Mouse (Mus musculus) lung, embryonic 16.5 days (tissue): ENCODE measurements around the gene Cdk14. TPM values are rescaled to one million over a fixed set of nuclear protein-coding genes. Genes with fewer than 3 reads are reported as not detected.

Experiments
- ATAC-seq: fragments of 200-750 bp; cut with Nextera tagmentation; 2 replicates; pipeline ENCODE4 v1.8.0; 2017; ENCODE audit warnings: low read depth, mild to moderate bottlenecking, moderate library complexity
- H3K27ac ChIP-seq: fragments of 300-500 bp; sonication (generic); 2 replicates; pipeline ENCODE4 v1.5.1; 2014; ENCODE audit warnings: mild to moderate bottlenecking, control low read depth, low read length
- H3K27me3 ChIP-seq: fragments of 300-500 bp; sonication (generic); 2 replicates; pipeline ENCODE4 v1.6.1; 2014; ENCODE audit warnings: low read depth, low read length, mixed read lengths; ENCODE audit not compliant: control insufficient read depth, insufficient read depth
- H3K36me3 ChIP-seq: fragments of 300-500 bp; sonication (generic); 2 replicates; pipeline ENCODE4 v1.6.1; 2014; ENCODE audit warnings: low read length; ENCODE audit not compliant: control insufficient read depth, insufficient read depth
- H3K4me1 ChIP-seq: fragments of 300-500 bp; sonication (generic); replicated peaks from 2 replicates; pipeline ENCODE4 v1.6.1; 2014; ENCODE audit warnings: low read length, mixed read lengths; ENCODE audit not compliant: control insufficient read depth, insufficient read depth
- H3K4me2 ChIP-seq: fragments of 300-500 bp; sonication (generic); 2 replicates; pipeline ENCODE4 v1.6.1; 2014; ENCODE audit warnings: low read depth, low read length, control low read depth
- H3K4me3 ChIP-seq: fragments of 300-500 bp; sonication (generic); 2 replicates; pipeline ENCODE4 v1.5.1; 2014; ENCODE audit warnings: mild to moderate bottlenecking, low read length, control low read depth
- H3K9ac ChIP-seq: fragments of 300-500 bp; sonication (generic); 2 replicates; pipeline ENCODE4 v1.6.1; 2014; ENCODE audit warnings: low read length, control low read depth
- H3K9me3 ChIP-seq: fragments of 300-500 bp; sonication (generic); 2 replicates; pipeline ENCODE4 v1.6.1; 2016; ENCODE audit warnings: low read length; ENCODE audit not compliant: control insufficient read depth
- WGBS: fragments of 180-500 bp; shearing (Covaris S2); extraction: QIAGEN DNeasy Blood & Tissue Kit; methylation state at CpG from one replicate; pipeline ENCODE4 v1.1.7; 2014; 5-methylcytosine and 5-hydroxymethylcytosine counted together
- polyA plus RNA-seq: library from polyadenylated mRNA; unstranded; fragments of >200 nt; fragmentation: Nextera tagmentation; extraction: Ambion mirVana; gene quantifications from 2 replicates; pipeline ENCODE4 v1.2.1, GENCODE M21; 2015

Cdk14 gene
- polyA plus RNA-seq, 1 experiment from 2014 or later = 28.6 TPM

- Histone ChIP-seq H3K4me2 (no peak overlapping the region), H3K9me3 (no peaks in the 10 kb centered on the region), H3K27ac (no peak overlapping the region), H3K4me1 (no peaks in the 10 kb centered on the region), H3K4me3 (no peak overlapping the region), H3K27me3 (no peaks in the 10 kb centered on the region), H3K36me3 (no peaks in the 10 kb centered on the region), H3K9ac (no peak overlapping the region)
- 90% methylated on average over 8 of the region's 8 CpGs for WGBS
- ATAC-seq = no peak
Measured at GRCm38 (mm10) chr5:5303102-5303670, 116.9 kb downstream of the Cdk14 start.

- 83% methylated on average over 12 of the region's 12 CpGs for WGBS
- no peak overlapping the region for H3K9ac ChIP-seq
- no peaks in the 10 kb centered on the region for H3K9me3 ChIP-seq
- H3K27ac ChIP-seq = no peak overlapping the region
- H3K36me3 ChIP-seq = no peaks in the 10 kb centered on the region
- H3K4me2 ChIP-seq = no peak overlapping the region
- no peaks in the 10 kb centered on the region for H3K4me1 ChIP-seq
- ATAC-seq = no peak
- H3K27me3 ChIP-seq = no peaks in the 10 kb centered on the region
- H3K4me3 ChIP-seq = no peak overlapping the region
Measured at GRCm38 (mm10) chr5:5301571-5302079, 118.5 kb downstream of the Cdk14 start.

GRCm38 (mm10) chr5:5300998-5301397 lies 119.1 kb downstream of the Cdk14 start:
- H3K4me1 ChIP-seq = no peaks in the 10 kb centered on the region
- no peak overlapping the region for H3K9ac ChIP-seq
- no peaks in the 10 kb centered on the region for H3K27me3 ChIP-seq
- H3K36me3 ChIP-seq = no peaks in the 10 kb centered on the region
- H3K9me3 ChIP-seq = no peaks in the 10 kb centered on the region
- WGBS = 81% methylated on average over 2 of the region's 2 CpGs
- no peak overlapping the region for H3K4me2 ChIP-seq
- no peak overlapping the region for H3K4me3 ChIP-seq
- no peak overlapping the region for H3K27ac ChIP-seq
- ATAC-seq = no peak

GRCm38 (mm10) chr5:5300290-5300689 lies 119.8 kb downstream of the Cdk14 start:
- 21% methylated on average over 1 of the region's 1 CpGs for WGBS
- Histone ChIP-seq H3K4me1 (no peaks in the 10 kb centered on the region), H3K4me2 (no peak overlapping the region), H3K36me3 (no peaks in the 10 kb centered on the region), H3K27me3 (no peaks in the 10 kb centered on the region), H3K27ac (no peak overlapping the region), H3K9me3 (no peaks in the 10 kb centered on the region), H3K9ac (no peak overlapping the region), H3K4me3 (no peak overlapping the region)
- no peak for ATAC-seq

- Histone ChIP-seq H3K4me2 (no peak overlapping the region), H3K27me3 (no peaks in the 10 kb centered on the region), H3K9me3 (no peaks in the 10 kb centered on the region), H3K4me1 (no peaks in the 10 kb centered on the region), H3K36me3 (no peaks in the 10 kb centered on the region), H3K4me3 (no peak overlapping the region), H3K9ac (no peak overlapping the region), H3K27ac (no peak overlapping the region)
- peak; percentile 85 for ATAC-seq
- WGBS = 42% methylated on average over 7 of the region's 7 CpGs
Measured at GRCm38 (mm10) chr5:5297222-5297621, 122.9 kb downstream of the Cdk14 start.

- Histone ChIP-seq H3K4me1 (no peaks in the 10 kb centered on the region), H3K4me2 (no peak overlapping the region), H3K27ac (peak overlapping the region; percentile 61), H3K36me3 (no peaks in the 10 kb centered on the region), H3K4me3 (no peak overlapping the region), H3K9me3 (no peaks in the 10 kb centered on the region), H3K27me3 (no peaks in the 10 kb centered on the region), H3K9ac (no peak overlapping the region)
- ATAC-seq = no peak
Measured at GRCm38 (mm10) chr5:5296773-5297172, 123.3 kb downstream of the Cdk14 start.

- Histone ChIP-seq H3K9me3 (no peaks in the 10 kb centered on the region), H3K4me2 (no peak overlapping the region), H3K36me3 (no peaks in the 10 kb centered on the region), H3K4me3 (no peak overlapping the region), H3K27ac (no peak overlapping the region), H3K27me3 (no peaks in the 10 kb centered on the region), H3K9ac (no peak overlapping the region), H3K4me1 (no peaks in the 10 kb centered on the region)
- 78% methylated on average over 8 of the region's 8 CpGs for WGBS
- ATAC-seq = no peak
Measured at GRCm38 (mm10) chr5:5292830-5293542, 127.1 kb downstream of the Cdk14 start.

- no peaks in the 10 kb centered on the region for H3K27me3 ChIP-seq
- H3K9me3 ChIP-seq = no peaks in the 10 kb centered on the region
- ATAC-seq = no peak
- no peaks in the 10 kb centered on the region for H3K4me1 ChIP-seq
- no peak overlapping the region for H3K27ac ChIP-seq
- no peaks in the 10 kb centered on the region for H3K36me3 ChIP-seq
- WGBS = 64% methylated on average over 6 of the region's 6 CpGs
- no peak overlapping the region for H3K4me2 ChIP-seq
- H3K4me3 ChIP-seq = no peak overlapping the region
- no peak overlapping the region for H3K9ac ChIP-seq
Measured at GRCm38 (mm10) chr5:5291321-5291991, 128.7 kb downstream of the Cdk14 start.

GRCm38 (mm10) chr5:5290714-5291113 lies 129.4 kb downstream of the Cdk14 start:
- Histone ChIP-seq H3K9ac (no peak overlapping the region), H3K9me3 (no peaks in the 10 kb centered on the region), H3K27me3 (no peaks in the 10 kb centered on the region), H3K27ac (no peak overlapping the region), H3K4me3 (no peak overlapping the region), H3K4me2 (no peak overlapping the region), H3K4me1 (no peaks in the 10 kb centered on the region), H3K36me3 (no peaks in the 10 kb centered on the region)
- no peak for ATAC-seq
- WGBS = 71% methylated on average over 4 of the region's 4 CpGs
